Mouse (Mus musculus) ovary, postnatal 10 days (tissue): ENCODE results near the gene 2210016L21Rik.
"Not testable (repeated sequence)": the region's sequence is repeated elsewhere in the genome, so short reads cannot be mapped to it uniquely, and the experiment has no call there.

Experiments used
- DNase-seq: peaks from one replicate; pipeline ENCODE4 v3.0.0; 2022; ENCODE audit warnings: low spot score

The 2210016L21Rik gene

DNA sequence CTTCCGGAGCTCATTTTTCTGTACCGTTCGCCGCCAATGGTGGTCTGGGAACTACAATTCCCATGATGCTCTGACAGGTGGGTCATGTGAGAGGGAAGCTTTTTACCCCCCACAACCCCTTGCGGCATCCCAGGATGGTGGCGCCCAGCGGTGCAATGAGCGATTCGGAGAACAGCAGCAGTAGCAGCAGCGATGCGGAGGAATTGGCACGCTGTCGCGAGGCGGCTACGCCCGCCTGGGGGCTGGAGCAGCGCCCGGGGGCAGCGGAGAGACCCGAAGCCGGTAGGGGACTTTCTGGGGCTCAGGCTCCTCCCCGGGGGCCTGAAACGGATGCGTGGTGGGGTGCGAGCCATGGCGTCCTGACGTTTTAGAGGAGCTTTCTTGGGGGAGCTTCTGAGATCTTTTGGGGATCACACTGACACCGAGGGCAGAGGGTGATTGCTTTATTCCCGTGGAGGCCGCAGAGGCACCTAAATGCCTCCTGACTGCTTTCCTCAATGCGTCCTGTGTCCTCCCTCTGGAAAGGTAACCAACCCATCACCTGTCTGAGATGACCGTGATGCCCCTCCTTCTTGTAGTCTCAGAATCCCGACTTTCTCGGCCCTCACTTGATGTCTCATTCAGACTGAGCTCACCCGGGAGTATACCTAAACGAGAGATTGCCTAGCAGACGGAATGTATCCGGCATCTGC lies at the start of gene 2210016L21Rik:
2210016L21Rik (plus strand) TSS at position 85 of the 692 bp plus-strand sequence.
- peak; percentile 55 for DNase-seq

DNA sequence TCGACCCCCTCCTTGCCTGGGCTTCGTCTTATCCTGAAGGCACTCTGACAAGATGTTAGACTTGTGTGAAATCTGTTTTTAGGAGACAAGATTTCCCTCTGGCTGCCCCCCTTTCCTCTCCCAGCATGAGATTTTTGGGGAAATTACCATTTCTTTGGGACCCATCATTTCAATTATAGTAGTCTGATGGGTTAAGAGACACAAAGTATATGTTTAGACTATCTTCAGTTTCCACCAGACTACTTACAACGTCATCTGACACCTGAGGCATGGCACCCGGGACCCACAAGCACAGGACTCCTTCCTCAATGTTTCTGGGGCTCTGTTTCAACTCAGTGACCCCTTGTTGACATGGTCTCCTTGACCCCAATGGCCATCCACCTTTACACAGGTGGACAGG lies 46.4 kb upstream of the 2210016L21Rik start:
- DNase-seq = no peak

DNA sequence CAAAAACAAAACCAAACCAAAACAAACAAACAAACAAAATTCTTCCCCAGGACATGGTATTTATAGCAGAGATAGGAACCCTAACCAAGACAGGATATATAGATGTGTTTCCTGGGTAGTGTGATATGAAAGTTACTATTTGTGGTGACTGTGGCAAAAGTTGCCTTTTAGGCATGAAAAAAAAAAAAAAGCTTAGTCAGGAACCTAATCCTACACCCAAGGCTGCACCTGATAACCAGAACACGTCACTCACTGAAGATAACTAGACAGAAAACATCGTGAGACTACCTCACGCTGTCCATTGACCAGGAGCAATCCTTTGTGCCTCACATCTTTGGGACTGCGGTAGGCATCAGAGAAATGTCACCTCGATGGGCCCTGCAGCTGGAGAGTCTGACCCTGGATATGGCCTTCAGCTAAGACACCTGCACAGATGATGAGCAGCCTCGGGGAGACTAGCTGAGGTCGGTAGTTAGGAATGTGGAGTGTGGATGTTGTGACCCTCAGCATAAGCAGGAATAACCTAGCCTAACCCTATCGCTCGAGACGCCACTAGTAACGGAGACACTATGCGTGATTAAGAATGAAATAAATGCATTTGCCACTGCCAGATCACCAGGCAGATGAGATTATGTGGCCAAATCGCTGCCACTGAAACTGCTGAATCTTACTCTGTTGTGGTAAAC lies 45.1 kb upstream of the 2210016L21Rik start, which contains the start of gene Oasl2:
Oasl2 (plus strand) TSS at position 249 of the 686 bp plus-strand sequence.
- DNase-seq = no peak

DNA sequence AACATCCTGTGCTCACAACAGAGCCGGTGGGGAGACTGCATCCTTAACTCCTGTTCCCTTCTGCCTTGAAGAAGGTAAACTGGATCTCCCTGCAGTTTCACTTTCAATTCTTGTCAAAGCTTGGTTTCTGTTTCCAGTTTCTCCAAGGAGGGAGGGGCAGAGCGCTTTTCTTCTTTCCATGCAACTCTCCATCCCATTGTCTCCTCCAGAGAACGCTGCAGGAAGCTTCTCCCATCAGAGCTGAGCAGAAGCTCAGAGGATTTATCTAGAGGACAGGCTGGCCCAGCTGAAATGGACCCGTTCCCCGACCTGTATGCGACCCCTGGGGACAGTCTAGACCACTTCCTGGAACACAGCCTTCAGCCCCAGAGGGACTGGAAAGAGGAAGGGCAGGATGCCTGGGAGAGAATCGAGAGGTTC lies 44.6 kb upstream of the 2210016L21Rik start:
- DNase-seq = peak; percentile 13

GRCm38 (mm10) chr5:114898857-114899256 lies 43.1 kb upstream of the 2210016L21Rik start:
- no peak for DNase-seq

DNA sequence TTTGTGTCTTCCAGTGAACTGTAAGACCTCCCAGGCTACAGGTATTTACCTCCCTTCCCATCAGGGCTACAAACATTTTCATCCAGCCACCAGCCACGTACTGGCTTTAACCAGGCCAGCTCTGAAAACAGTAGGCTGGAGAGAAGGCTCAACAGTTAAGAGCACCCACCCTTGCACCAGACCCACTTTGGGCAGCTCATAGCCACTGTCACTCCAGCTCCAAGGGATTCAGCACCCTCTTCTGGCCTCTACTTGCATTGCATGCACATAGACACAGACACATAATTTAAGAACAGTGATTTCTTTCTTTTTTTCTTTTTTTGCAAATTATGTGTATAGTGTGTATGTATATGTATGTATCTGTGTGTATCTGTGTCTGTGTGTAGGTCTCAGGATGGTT lies 39.5 kb upstream of the 2210016L21Rik start:
- DNase-seq = no peak

DNA sequence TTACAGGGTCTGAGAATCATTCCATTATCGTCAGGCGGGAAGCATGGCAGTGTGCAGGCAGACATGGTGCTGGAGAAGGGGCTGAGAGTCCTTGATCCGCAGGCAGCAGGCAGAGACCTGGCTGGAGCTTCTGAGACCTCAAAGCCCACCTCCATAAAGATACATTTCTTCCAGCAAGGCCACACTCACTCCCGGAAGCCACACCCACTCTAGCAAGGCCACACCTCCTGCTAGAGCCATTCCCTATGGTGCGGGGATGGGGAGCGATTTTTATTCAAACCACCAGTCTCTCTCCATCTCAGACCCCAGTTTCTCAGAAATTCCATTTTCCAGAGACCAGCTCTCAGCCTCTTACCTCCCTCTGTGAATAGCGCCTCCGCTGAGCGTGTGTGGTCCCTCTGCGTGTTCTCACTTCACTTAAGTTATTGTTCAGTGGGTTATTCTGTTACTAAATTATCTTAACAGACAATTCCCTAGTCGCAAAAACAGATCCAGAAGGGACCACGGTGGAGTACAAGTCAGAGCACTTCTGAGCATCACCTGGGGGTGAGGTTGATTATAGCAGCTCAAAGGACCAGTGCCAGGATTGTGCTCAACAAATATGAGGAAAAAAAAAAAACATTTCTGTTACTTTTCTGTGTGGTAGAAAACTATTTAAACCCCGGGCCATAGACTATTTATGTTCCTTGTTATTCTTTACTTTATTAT lies 33.2 kb upstream of the 2210016L21Rik start:
- DNase-seq = no peak

DNA sequence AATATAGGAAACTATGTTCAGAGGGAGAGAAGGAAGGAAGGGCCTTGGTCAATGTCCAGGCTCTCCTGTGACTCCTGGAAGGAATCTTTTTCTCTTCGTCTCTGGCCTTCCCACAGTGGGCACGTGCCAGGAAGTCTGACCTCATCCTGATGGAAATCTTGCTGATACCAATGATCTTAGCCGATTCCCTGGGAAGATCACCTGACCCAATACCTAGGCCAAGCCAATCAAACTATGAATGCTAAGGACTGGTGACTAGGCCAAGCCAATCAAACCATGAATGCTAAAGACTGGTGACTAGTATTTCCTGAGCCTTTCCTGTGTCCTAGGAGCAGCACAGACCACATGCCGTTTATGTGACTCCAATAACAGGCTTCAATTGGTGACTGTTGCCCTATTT lies 28.3 kb upstream of the 2210016L21Rik start:
- DNase-seq = no peak

DNA sequence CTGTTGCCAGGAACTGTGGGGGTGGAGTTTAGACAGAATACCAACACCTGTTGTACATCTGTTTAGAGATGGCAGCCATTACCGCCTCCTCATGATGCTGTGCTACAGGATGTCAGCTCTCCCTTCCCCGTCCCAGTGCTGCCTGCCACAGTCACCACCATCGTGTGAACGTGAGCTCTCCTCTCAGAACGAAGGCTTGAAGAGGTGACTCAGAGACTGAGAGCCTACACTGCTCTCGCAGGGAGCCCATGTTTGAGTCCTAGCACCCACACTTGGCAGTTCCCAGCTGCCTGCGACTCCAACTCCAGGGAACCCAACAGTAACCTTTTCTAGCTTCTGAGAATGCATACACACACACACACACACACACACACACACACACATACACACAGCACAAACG lies 27.1 kb upstream of the 2210016L21Rik start:
- no peak for DNase-seq

- DNase-seq = no peak
These were observed 26.1 kb upstream of the 2210016L21Rik start for GRCm38 (mm10) chr5:114915854-114916253.

DNA sequence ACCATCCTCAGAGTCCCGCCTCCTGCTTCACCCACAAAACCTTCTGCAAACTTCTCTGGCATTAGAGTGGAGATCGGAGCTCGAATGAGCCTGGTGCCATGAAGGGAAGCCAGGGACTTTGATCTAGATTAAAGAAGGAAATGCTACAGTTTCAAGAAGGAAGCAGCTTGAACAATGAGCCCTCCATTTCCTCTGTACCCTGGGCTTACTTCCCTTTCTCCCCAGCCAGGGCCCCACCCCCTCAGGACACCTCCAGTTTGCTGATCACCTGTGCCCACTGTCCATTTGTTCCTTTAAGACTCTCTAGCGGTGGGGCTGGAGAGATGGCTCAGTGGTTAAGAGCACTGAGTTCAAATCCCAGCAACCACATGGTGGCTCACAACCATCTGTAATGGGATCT lies 25.2 kb upstream of the 2210016L21Rik start:
- no peak for DNase-seq

DNA sequence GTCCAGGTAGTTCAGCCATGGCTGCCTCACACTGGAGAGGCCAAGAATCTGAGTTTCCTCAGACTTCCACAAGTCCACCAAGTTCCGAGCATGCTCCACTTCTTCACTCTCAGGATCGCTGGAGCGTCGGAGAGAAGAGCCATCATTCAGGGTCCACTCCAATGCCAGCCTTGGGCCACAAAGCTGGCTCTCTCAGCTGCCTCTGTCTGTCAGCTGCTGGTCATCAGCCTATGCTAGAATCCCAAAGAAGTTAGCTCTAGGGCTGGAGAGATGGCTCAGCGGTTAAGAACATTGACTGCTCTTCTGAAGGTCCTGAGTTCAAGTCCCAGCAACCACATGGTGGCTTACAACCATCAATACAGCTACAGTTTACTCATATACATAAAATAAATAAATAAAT lies 24.6 kb upstream of the 2210016L21Rik start:
- DNase-seq = not testable (repeated sequence)

GRCm38 (mm10) chr5:114921551-114922365 lies 20.2 kb upstream of the 2210016L21Rik start:
- no peak for DNase-seq

DNA sequence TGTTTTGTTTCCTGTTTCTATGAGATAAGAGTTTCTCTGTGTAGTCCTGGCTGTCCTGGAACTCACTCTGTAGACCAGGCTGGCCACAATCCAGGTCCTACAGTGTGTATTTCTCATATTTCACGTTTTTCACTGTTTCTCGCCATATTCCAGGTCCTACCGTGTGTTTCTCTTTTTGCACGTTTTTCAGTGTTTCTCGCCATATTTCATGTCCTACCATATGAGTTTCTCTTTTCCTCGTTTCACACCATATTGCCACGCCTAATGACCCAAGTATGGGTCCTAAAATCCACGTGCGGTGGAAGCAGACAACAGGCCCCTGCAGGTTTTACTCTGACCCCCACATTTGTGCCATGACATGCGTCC lies 19.6 kb upstream of the 2210016L21Rik start:
- no peak for DNase-seq

- DNase-seq = peak; percentile 36
These were observed 18.9 kb upstream of the 2210016L21Rik start, which contains the start of gene Oasl1 for GRCm38 (mm10) chr5:114922998-114923473. TSS of gene Oasl1 (plus strand) at chr5:114923240.

GRCm38 (mm10) chr5:114926153-114926684 lies 15.7 kb upstream of the 2210016L21Rik start:
- no peak for DNase-seq

DNA sequence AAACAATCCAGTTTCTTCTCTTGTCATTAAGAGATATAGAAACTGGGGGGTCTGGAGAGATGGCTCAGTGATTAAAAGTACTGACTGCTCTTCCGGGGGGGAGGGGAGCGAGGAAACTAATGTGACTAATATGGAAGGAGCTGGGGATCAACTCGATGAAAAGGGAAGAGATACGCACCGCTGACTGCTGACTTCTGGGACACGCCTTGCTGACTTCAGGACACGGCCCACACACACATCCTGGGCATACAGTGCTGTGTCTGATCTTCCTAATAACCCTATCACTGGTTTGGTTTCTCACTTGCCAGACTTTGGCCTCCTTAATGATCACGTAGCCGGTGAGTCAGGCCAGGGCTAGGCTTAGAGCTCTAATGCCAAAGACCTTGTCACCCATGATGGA lies 15.2 kb upstream of the 2210016L21Rik start:
- no peak for DNase-seq

DNA sequence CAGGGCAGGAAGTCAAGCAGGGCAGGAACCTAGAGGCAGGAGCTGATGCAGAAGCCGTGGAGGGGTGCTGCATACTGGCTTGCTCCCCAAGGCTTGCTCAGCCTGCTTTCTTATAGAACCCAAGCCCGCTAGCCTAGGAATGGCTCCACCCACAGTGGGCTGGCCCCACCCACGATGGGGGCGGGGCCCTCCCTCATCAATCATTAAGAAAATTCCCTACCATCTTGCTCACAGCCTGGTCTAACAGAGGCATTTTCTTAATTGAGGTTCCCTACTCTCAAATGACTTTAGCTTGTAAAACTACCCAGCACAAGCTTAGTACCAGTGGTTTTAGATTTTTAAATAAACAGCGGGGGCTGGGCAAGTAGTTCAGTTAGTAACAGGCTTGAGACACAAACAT lies 10.3 kb upstream of the 2210016L21Rik start:
- no peak for DNase-seq

DNA sequence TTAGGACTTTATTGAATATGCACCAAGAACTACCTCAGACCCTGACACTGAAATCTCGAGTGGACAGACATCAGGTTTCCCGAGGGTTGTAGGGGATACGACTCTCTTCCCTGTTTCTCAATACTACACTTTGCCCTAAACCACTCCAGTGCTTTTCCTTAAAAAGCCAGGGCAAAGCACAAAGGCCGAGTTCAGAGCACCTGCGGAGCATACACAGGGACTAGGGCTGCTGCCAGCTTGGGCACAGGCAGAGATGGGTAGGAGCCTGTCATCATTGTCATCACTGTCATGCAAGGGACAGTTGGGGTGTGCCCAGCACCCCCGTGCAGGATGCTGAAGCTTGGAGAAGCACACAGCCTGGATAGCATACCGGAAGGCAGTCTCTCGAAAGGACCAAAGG lies 8.8 kb upstream of the 2210016L21Rik start:
- DNase-seq = no peak

DNA sequence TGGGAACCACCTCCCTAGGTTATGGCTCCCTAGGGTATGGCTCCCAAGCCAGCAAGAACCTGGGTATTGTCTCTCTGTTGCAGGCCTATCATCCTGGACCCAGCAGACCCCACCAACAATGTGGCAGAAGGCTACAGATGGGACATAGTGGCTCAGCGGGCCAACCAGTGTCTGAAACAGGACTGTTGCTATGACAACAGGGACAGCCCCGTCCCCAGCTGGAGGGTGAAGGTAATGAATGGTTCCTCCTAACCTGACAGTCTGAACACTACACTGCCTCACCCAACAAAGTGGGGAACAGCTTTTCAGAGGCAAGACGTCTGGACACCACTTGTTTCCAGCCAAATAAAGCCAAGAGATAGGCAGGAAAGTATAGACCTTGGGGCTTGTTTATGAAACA lies 6.1 kb upstream of the 2210016L21Rik start:
- no peak for DNase-seq

DNA sequence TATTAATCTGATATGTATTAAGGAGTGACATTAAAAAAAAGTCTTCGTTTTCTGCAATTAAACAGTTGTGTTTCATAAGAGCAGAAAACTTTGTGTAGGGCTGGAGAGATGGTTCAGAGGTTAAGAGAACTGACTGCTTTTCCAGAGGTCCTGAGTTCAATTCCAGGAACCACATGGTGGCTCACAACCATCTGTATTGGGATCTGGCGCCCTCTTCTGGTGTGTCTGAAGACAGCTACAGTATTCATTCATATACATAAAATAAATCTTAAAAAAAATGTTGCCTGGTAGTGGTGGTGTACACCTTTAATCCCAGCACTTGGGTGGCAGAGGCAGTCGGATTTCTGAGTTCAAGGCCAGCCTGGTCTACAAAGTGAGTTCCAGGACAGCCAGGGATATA lies 820 bp upstream of the 2210016L21Rik start:
- DNase-seq = not testable (repeated sequence)

DNA sequence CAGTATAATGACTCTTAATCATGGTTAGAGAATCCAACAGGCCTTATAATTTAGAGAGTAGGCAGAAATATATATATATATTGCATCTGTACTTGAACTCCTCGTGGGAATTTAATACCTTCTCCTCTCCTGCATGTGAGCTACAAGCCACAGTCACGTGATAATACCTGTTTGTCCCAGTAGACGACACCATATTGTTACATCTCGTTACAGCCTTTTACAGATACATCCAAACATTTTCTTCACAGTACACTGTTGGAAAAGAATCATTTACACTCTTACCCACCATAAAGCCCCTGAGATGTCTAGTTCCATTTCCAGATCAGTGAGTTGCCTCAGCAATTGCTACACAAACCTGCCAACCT lies 790 bp downstream of the 2210016L21Rik start:
- no peak for DNase-seq
